Mouse (Mus musculus) CD8-positive naive resting alpha-beta T cell, adult 57 days (primary cell): ENCODE measurements around the gene Zfp865. TPM values are rescaled to one million over a fixed set of nuclear protein-coding genes. Genes with fewer than 3 reads are reported as not detected.

Experiments
- total RNA-seq: library from RNA; stranded (reverse); gene quantifications from one replicate; pipeline ENCODE4 v1.2.4, GENCODE M21; 2023

The Zfp865 gene
- 53.7 TPM for total RNA-seq

DNA sequence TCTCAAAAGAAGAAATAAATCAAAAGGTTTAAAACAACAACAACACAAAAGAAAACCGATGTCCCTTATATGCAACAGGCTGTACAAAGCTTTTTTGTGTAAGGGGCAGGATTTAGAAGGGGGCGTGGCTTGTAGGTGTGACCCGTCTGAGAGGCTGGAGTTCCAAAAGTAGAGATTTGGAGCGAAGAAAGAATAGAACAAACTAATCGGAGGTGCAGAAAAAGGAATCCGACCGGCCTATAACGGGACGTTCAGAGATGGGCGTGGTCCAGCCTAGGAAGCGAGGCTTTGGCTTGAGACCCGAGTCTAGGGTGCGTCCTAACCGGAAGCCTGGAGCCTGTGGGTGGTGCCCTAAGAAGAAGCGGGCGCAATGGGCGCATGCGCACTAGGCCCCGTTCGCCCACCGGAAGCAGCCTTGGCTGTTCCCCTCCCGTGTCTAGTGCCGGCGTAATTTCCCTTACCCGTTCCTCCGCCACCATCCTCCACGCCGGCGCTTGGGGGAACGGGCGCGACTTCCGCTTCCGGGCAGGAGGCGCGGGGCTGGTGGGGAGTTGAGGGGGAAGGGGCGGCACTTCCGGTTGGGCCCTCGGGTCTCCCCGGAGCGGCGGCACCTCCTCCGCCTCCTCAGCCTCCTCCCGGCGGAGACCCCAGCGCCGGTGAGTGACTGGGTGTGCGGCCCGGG, at the start of gene Zfp865, which contains the start of gene Ccdc106:
Gene Zfp865, plus strand, starts transcription at position 377 of the 682 bp plus-strand sequence.
Gene Ccdc106, plus strand, starts transcription at position 554 of the 682 bp plus-strand sequence.

DNA sequence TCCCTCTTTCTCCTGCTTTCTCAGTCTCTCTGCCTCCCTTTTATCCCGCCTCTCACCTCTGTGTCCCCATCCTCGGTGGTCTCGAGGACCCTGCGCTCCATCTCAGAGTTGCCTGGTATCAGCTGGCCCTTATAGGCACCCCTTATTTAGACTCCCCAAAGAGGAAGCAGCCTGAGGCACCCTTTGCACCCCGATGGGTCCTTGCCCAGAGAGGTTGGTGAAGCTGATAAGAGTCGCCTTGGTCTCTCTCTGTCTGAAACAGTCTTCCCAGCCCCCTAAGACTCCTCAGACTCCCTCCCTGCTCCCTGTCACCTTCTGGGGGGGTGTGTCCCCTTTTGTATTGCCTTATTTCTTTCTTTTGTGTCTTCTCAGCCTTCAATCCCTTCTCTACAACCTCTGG, 49.1 kb upstream of the Zfp865 start, which contains the start of gene Sbk3:
Gene Sbk3, minus strand, starts transcription at position 101 of the 400 bp plus-strand sequence.

GRCm38 (mm10) chr7:4996003-4996895, 23.9 kb upstream of the Zfp865 start, which contains the start of gene Zfp579:
Gene Zfp579 (minus strand): TSS chr7:4996158.

DNA sequence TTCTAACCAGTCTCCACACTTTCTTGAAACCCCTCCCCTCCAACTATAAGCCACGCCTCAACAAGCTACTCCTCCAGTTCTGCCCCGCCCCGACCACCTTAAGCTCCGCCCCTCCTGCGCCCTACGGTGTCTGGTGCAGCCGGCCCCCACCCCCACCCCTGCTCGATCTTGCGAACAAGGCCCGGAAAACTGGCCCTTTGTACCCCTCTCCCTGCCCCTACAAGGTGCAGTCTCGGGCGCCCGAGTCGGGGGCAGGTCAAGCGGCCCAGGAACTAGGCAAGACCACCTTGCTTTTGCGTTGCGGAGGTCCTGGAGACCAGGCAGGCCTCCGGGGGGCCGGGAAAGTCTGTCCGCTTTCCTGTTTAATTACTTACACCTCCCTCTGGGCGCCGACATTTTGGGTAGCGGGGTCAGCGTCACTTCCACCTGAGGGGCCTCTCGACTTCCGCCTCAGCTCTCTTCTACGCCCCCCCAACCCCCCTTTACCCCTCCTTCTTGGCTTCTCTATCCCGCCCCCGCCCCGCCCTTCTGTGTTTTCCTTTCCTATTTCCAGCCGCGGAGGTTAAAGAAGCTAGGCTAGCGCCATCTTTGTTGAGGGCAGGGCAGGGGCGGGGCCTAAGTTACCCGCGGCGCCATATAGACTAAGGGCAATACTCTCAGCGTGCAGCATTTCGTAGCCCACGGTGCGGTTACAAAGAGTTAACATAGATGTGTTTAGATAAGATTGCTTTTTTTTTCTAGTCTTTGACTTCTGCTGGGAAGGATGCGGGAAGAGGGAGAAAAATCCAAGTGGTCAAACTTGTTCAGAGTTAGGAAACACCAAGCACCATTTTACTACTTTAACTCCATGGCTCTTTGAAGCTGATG, 5.7 kb upstream of the Zfp865 start, which contains the start of the genes Zfp524 and Fiz1:
Gene Zfp524, plus strand, starts transcription at position 165 of the 867 bp plus-strand sequence.
Gene Fiz1, minus strand, starts transcription at position 447 of the 867 bp plus-strand sequence.

DNA sequence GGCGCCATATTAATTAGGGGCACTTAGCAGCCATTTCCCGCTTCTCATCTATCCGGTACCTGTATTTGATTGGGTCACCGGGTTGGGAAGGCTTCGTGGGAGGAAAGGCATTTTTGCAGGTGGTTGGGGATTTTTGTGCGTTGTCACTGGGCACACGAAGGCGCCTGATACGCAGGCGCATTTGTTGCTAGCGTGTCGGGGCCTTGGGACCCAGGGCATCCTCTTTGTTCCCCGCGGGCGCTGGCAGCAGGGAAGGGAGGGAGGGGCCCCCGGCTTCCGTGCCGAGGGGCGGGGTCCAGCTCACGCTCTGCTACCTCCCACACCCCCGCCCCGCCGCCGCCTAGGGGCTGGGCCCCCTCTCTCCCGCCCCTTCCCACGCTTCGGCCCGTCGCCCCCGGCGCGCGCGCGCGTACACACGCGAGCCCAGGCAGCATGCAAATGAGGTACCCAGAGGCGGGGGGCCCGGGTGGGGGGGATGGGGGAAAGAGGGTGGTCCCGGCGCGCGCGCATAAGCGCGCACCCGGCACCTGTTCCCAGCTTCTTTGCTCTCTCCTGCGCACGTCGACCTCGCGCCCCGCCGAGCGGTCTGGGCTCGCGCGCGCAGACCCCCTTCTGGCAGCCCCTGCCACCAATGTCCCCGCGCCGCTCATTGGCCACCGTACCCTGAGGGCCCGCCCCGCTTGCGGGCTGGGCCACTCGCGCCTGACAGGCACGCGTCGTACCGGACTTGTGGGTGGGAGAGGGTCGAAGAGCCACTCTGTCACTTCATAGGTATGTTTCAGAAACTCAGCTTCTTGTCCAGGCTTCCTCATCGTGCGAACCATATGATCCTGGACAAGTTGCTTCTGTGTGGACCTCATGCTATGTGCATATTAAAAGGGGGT, 4.8 kb upstream of the Zfp865 start, which contains the start of gene Gm44973:
Gene Gm44973, plus strand, starts transcription at position 379 of the 884 bp plus-strand sequence.

GRCm38 (mm10) chr7:5033818-5034217, 13.6 kb downstream of the Zfp865 start, which contains the start of gene 4632433K11Rik:
Gene 4632433K11Rik (plus strand): TSS chr7:5034118.

GRCm38 (mm10) chr7:5038109-5038732, 18.0 kb downstream of the Zfp865 start, which contains the start of gene Zfp784:
Gene Zfp784 (minus strand): TSS chr7:5038446.

DNA sequence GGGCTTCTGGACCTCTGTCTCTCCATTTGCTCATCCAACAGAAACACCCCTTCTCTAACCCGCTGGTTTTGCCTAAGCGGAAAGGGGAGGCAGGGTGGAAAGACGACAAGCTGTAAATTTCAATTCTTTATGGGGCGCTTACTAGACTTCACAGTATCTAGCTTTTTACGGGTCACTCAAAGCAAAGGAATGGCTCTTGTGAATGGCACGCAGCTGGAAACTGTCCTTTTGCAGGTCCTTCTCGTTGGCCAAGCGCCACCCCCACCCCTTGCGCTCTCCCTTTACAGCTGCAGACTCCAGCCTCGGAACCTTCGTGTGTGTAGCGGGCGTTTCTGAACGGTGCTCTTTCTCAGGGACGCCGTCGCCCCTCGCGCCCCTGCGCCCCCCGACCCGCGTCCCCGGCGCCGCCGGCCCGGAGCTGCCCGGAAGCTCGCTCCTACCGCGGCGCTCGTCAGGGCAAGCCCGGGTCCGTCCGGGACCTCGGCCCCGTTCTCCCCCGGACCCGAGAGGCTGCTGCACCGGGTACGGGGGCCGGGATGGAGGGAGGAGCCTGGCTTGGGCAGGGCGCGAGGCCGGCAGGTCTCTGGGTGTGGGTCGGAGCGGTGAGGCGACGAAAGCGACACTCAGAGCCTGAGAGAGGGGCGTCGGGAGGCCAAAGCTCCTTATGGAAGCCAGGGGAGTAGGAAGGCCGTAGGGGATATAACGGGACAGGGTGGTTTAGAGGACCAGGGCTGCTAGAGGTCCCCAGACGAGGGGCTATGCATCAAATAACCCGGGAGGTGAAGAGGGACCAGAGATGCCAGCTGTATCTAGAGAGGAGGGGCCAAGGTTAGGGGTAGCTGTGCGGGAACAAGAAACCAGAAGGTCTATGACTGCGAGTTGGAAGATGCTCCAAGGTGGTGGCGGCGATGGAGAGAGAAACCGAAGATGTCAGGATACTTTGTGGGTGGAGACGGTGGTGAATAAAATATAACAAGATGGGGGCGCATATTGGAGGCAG, 31.3 kb downstream of the Zfp865 start, which contains the start of gene Zfp580:
Gene Zfp580, plus strand, starts transcription at position 346 of the 1,000 bp plus-strand sequence.

GRCm38 (mm10) chr7:5061774-5062359, 41.7 kb downstream of the Zfp865 start, which contains the start of gene U2af2:
Gene U2af2 (plus strand): TSS chr7:5062143.

DNA sequence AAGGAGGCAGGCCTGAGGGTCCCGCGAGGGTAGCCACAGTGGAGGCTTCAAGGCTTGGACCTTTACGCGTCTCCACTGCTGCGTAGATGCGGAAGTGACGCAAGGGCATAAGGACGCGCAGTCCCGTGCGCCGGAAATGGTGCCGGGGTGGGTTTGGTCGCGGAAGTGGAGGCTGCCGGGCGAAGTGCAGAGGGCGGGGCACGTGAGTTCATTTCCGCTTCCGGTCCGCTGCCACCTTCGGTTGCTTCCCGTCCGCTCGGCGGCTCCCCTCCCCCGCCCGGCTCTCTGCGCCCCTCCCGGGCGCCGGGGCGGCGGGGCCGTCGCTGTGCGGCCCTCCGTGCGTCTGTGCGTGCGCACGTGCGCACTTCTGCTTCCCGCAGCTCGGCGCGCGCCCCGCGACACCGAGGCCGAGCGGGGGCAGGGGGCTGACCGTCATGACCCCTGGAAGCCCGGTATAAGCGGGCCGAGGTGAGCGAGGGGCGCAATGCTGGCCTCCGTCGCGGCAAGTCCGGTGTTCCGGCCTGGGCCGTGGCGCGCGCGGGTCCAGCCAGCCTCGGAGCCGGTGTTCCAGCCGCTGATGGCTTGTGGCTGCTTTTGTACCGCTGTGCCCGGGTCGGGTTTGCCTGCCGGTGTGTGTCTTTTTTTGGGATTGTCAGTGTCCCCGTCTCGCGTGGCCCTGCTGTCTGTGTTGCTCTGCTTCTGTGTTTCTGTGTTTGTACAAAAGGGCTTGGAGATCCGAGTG, 60.0 kb downstream of the Zfp865 start, which contains the start of gene Epn1:
Gene Epn1, plus strand, starts transcription at position 226 of the 742 bp plus-strand sequence.

Other genes starting within 250 kb of the Zfp865 start
- not detected for gene Fam71e2, start 249.1 kb upstream of the Zfp865 start, total RNA-seq
- not detected for gene Il11, start 237.5 kb upstream of the Zfp865 start, total RNA-seq
- not detected for gene Tmem190, start 237.4 kb upstream of the Zfp865 start, total RNA-seq
- gene Tmem238, start 230.7 kb upstream of the Zfp865 start, total RNA-seq: 1.4 TPM
- 2,425 TPM for gene Rpl28, start 227.5 kb upstream of the Zfp865 start, total RNA-seq
- gene Ube2s, start 207.8 kb upstream of the Zfp865 start, total RNA-seq: 155 TPM
- gene Shisa7, start 175.7 kb upstream of the Zfp865 start, total RNA-seq: 0.12 TPM
- 3.4 TPM for gene Isoc2b, start 150.1 kb upstream of the Zfp865 start, total RNA-seq
- gene Isoc2a, start 143.2 kb upstream of the Zfp865 start, total RNA-seq: 10.2 TPM
- gene Gm36210, start 113.9 kb upstream of the Zfp865 start, total RNA-seq: not detected
- gene Zfp628, start 105.2 kb upstream of the Zfp865 start, total RNA-seq: 36.5 TPM
- gene Nat14, start 98.3 kb upstream of the Zfp865 start, total RNA-seq: 16.7 TPM
- gene Ssc5d, start 94.6 kb upstream of the Zfp865 start, total RNA-seq: 0.64 TPM
- not detected for gene Sbk2, start 56.0 kb upstream of the Zfp865 start, total RNA-seq
- gene Sbk3, start 49.2 kb upstream of the Zfp865 start, total RNA-seq: not detected
- gene Zfp579, start 24.2 kb upstream of the Zfp865 start, total RNA-seq: 29.8 TPM
- gene Zfp524, start 6.0 kb upstream of the Zfp865 start, total RNA-seq: 9.5 TPM
- gene Fiz1, start 5.7 kb upstream of the Zfp865 start, total RNA-seq: 51.1 TPM
- not detected for gene Gm44973, start 4.9 kb upstream of the Zfp865 start, total RNA-seq
- gene Ccdc106, start 177 bp downstream of the Zfp865 start, total RNA-seq: not detected
- not detected for gene 4632433K11Rik, start 13.7 kb downstream of the Zfp865 start, total RNA-seq
- gene Zfp784, start 18.1 kb downstream of the Zfp865 start, total RNA-seq: 8.6 TPM
- gene Zfp580, start 31.2 kb downstream of the Zfp865 start, total RNA-seq: 7.7 TPM
- gene U2af2, start 41.8 kb downstream of the Zfp865 start, total RNA-seq: 400 TPM
- 106 TPM for gene Epn1, start 59.9 kb downstream of the Zfp865 start, total RNA-seq
- gene Rfpl4, start 96.6 kb downstream of the Zfp865 start, total RNA-seq: not detected
- gene Rasl2-9, start 105.6 kb downstream of the Zfp865 start, total RNA-seq: not detected
- gene Vmn1r55, start 129.3 kb downstream of the Zfp865 start, total RNA-seq: 0.03 TPM
- not detected for gene Vmn1r56, start 176.4 kb downstream of the Zfp865 start, total RNA-seq
- gene Vmn1r57, start 198.1 kb downstream of the Zfp865 start, total RNA-seq: not detected